Mouse (Mus musculus) 3T3-L1 (cell line): ENCODE results near the gene Dchs1.
"Not testable (repeated sequence)": the region's sequence is repeated elsewhere in the genome, so short reads cannot be mapped to it uniquely, and the experiment has no call there.

Experiments used
- DNase-seq: peaks from one replicate; pipeline ENCODE4 v3.0.0-alpha.2; 2015; ENCODE audit warnings: low read depth, low spot score

Dchs1 gene

DNA sequence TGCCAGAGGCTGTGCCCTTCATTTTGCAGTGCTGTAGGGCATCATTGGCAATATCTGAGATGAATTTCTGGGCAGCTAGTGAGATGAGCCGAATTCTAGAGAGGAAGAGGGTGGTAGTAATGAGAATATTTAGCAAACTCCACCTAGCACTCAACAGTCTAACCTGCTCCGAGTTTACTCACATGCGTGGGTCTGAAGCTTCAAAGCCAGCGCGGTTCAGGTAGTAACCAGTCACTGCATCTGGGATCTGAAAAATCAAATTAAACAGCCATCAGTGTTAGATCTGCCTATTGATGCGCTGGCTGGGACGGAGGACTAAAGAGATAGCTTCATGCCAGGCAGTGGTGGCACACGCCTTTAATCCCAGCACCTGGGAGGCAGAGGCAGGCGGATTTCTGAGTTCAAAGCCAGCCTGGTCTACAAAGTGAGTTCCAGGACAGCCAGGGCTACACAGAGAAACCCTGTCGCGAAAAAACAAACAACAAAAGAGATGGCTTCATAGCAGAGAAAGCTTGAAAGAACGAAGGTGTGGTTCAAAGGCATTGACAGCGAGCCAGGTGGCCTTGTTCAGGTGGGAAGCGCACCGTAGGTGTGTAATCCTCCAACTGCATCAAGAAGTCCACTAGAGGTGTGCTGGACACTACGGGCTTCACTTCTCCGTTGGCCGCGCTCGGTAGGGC lies 44.1 kb downstream of the Dchs1 start:
- DNase-seq, result not testable (repeated sequence)

- DNase-seq, result not testable (repeated sequence)
These were observed 44.8 kb downstream of the Dchs1 start for GRCm38 (mm10) chr7:105742539-105743215.

DNA sequence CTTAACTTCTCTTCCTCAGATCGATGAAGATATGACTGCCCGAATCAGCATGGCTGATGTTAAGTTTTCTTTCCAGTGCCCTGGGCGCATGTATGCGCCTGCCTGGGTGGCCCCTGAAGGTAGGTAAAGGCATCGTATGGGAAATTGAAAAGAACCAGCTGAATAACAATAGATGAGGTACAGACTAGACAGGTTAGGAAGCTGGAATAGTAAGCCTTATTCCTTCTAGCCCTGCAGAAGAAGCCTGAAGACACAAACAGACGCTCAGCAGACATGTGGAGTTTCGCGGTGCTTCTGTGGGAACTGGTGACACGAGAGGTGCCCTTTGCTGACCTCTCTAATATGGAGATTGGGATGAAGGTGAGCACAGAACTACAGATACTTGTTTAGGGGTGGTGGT lies 45.5 kb downstream of the Dchs1 start:
- DNase-seq, result no peak

DNA sequence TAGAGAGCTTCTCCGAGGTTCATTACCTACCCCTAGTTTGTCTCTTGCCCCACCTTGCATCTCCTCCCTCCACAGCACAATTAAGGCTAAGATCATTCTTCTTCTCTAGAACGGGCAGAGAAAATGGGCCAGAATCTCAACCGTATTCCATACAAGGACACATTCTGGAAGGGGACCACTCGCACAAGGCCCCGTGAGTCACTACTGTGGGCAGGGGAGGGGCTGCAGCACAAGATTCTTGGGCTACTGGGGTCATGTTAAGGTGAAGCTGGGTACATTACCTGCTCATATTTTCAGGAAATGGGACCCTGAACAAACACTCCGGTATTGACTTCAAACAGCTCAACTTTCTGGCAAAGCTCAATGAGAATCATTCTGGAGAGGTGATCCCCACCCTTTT lies 46.6 kb downstream of the Dchs1 start:
- DNase-seq, result no peak

DNA sequence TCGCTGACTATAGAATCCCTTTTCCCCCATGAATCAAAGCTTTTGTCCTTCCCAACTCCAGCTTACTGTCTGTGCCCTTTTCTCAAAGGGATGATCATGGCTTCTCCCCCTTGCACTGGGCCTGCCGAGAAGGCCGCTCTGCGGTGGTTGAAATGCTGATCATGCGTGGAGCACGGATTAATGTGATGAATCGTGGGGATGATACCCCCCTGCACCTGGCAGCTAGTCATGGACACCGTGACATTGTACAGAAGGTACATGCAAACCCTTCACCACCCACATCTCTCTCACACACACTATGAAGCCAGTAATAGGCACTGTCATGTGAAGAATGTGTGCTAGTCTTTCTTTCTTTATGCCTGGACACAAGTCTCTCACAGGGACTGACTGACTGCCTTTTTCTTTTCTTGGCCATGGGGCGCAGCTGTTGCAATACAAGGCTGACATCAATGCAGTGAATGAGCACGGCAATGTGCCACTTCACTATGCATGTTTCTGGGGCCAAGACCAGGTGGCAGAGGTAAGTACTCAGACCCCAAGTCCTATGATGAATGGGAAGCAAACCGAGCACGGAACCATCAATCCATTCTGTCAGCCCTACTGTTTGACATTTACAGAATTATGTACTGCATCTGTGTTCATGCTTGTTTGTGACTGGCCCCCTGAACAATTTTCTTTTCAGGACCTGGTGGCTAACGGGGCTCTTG lies 47.2 kb downstream of the Dchs1 start:
- DNase-seq, result no peak

GRCm38 (mm10) chr7:105738948-105739347 lies 48.5 kb downstream of the Dchs1 start:
- peak; percentile 95 for DNase-seq

DNA sequence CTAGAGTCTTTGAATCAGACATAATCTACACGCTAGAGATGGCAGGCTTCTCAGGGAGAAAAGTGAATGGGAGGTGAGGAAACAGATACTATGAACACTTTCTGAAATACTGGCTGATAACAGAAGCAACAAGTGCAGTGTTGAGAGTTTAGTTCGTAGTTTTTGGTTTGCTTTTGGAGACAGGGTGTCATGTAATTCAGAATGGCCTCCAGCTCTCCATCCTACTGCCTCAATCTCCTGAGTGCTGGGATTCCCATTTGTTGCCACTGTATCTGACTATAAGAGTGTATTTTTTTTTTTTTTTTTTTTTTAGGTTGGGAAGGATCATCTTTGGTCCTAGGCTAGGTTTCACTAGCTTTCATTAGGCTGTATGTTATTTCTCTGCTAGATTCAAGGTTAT lies 49.2 kb downstream of the Dchs1 start:
- no peak for DNase-seq

GRCm38 (mm10) chr7:105737648-105738047 lies 49.8 kb downstream of the Dchs1 start:
- DNase-seq, result no peak

DNA sequence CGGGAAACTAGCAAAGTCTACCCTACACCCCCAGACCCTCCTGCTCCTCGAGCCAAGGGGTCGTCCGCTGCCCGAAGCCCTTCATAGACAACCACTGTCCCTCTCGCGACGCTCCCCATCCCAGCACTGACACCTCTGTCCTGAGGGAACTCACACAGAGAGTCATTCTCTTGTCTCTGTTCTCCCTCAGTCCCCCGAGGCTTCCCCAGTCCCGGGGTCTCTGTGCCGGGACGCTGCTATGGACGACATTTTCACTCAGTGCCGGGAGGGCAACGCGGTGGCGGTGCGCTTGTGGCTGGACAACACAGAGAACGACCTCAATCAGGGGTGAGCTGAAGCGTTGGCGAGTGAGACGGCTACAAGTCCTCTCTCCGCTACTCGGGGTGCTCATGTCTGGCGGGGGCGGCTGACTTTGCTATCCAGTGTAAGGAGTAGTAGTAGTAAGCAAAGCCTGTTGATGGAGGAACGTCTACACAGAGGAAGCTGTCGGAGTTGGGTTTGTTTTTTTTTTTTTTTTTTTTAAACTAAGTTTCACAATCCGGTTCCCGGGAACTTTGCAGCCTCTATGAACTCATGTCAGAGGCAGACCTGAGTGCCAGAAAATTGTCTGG lies 50.4 kb downstream of the Dchs1 start, which contains the start of gene Rrp8:
Gene Rrp8, minus strand, starts transcription at position 475 of the 611 bp plus-strand sequence.
- DNase-seq, result peak; percentile 58

GRCm38 (mm10) chr7:105736264-105736901 lies 51.1 kb downstream of the Dchs1 start, which contains the start of gene Ilk:
Ilk (plus strand) TSS chr7:105736592.
- DNase-seq, result peak; percentile 89

DNA sequence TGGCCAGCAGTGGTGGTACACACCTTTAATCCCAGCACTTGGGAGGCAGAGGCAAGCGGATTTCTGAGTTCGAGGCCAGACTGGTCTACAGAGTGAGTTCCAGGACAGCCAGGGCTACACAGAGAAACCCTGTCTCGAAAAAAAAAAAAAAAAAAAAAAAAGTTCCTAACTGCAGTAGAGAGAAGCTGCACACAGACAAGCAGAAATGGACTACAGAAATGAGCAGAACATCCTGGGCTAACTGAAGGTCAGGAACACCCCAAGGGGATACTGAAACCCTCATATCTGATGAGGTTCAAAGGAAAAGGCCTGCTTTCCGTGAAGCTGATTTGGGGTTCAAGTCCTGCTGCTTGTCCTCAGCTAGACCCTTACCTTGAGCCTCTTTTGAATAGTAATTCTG lies 52.0 kb downstream of the Dchs1 start:
- not testable (repeated sequence) for DNase-seq

DNA sequence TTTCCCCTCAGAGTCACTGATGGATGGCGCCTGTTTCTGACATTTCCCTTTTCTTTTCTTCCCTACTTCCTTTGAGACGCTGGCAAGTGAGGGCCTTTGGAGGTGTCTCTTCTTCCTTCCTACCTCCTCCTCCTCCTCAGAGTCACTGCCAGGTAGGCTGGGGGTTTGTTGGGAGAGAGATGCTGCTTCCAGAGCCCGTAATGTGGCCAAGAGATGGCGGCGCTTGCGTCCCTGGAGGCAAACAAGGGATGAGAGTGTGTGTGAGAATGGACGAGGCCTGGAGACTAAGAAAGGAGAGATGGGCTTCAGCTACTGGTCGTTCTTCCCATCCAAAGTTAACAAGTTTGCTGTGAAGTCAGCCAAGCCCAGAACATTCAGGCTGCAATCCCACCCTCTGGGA lies 52.6 kb downstream of the Dchs1 start:
- DNase-seq, result no peak

- no peak for DNase-seq
These were observed 53.6 kb downstream of the Dchs1 start for GRCm38 (mm10) chr7:105733836-105734235.

- DNase-seq, result no peak
These were observed 58.6 kb downstream of the Dchs1 start for GRCm38 (mm10) chr7:105728701-105729428.

GRCm38 (mm10) chr7:105726980-105727325 lies 60.5 kb downstream of the Dchs1 start:
- DNase-seq, result no peak

DNA sequence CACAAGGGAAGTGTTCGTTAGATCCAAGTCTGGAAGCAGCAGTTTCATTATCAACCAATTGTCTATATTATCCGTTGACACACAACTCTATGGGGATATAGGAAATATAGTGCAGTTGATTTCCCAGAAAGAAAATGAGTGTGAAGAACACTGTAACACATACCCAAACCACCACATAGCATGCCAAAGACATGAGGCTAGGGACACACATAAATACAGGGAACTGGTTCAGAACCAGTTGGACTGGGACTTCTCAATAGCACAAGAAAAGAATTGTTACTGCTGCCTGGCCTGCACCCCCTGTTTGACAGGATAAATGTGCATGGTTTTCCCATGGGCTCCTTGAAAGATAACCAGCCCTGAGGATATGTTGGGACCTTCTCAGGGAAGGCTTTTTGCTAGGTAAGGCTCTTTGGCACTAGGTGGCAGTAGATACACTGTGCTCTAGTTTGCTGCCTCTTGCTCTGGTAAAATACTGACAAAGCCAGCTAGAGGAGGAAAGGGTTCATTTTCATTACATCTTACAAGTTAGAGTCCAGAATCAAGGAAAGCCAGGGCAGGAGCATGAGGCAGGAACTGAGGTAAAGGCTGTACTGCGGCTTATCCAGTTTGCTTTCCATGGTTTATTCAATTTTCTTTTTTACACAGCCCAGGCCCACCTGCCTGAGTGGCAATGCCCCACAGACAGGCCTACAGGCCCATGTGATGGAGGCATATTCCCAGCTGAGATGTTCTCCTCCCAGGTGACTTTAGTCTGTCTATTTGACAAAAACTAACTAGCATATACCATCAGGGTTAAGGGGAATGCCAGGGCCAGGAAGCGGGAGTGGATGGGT lies 61.1 kb downstream of the Dchs1 start:
- DNase-seq, result peak; percentile 82

DNA sequence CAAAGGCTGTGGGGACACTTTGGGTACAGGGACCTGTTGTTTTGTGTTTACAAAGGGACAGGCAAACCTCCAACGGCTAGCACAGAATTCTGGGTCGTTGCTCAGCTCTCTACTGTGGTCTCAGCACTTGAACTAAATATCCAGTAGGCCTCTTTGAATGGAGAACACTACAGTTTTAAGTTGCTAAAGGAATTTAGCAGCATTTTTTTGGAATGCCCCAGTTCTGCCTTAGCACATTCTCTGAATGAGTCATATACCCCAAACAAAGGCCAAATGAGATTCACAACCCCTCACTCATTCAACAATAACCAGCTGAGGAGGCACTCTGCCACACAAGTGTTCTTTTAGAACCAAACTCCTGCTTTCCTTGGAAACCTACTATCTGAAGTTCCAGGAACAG lies 65.5 kb downstream of the Dchs1 start:
- DNase-seq, result no peak

- no peak for DNase-seq
These were observed 72.1 kb downstream of the Dchs1 start for GRCm38 (mm10) chr7:105715366-105715765.

DNA sequence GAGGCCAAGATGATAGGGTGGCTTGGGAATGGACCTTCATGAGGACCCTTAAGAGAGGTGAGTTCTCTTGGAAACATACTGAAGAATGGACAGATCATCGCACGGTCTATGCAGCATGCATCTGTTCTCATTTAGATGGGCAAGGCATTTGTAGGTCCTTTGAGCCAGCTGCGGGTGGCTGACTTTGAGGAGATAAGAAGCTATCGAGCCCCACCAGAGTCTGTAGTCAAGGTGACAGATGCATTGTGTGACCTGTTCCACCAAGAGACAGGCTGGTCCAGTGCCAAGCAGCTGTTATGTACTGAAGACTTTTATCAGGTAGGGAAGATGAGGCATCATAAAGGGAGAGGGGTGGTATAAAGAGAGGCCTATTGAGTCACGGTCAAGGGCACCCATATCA lies 78.7 kb downstream of the Dchs1 start:
- DNase-seq, result no peak

- DNase-seq, result no peak
These were observed 83.6 kb downstream of the Dchs1 start for GRCm38 (mm10) chr7:105703816-105704215.
